Mouse (Mus musculus): ENCODE data around the gene Oas1a. TPM values are rescaled to one million over a fixed set of nuclear protein-coding genes. Genes with fewer than 3 reads are reported as not detected.
"Not testable (repeated sequence)": the region's sequence is repeated elsewhere in the genome, so short reads cannot be mapped to it uniquely, and the experiment has no call there.

Gene Oas1a
- total RNA-seq (2021), result not detected

DNA sequence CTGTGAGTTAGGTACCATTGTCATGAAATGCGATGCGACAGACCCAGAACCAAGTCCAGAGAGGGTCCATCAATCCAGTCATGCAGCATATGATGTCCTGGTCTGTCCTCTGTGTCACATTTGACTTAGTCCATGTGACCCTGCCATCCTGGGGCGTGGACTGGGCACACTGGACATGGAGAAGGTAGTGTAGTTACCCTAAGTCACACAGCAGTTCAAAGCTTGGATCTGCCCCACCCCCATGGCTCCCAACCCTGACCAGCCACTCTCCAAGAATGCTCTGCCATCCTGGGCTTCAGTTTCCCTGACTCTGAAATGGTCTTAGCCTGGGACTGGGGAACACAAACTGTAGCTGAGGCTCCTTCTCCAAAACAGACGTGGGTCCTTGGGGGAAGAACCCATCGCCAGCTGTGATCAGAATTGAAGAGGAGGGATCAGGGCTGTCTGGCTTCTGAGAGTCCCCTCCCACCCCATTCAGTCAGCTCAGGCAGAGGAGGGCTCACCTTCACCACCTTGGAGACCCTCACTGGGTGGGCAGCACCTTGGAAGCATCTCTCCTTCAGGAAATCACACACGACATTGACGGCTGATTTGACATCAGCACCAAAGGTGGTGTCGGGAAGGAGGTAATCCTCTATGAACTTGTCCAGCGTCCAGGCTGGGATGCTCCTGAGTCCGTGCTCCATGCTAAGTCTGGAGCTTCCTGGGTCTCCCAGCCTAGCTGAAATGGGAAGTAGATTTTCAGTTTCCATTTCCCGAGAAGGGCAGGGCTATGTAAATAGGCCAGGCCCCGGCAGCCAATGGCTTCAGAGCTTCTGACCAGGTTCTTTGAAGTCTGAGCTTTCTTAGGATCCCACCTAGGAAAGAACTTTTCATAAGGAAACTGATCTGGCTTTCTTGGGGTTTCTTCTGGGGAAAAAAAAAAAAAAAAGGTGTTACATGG is at the start of gene Oas1a:
Gene Oas1a (minus strand): TSS at position 731 of the 943 bp plus-strand sequence.
- not testable (repeated sequence) for DNase-seq

DNA sequence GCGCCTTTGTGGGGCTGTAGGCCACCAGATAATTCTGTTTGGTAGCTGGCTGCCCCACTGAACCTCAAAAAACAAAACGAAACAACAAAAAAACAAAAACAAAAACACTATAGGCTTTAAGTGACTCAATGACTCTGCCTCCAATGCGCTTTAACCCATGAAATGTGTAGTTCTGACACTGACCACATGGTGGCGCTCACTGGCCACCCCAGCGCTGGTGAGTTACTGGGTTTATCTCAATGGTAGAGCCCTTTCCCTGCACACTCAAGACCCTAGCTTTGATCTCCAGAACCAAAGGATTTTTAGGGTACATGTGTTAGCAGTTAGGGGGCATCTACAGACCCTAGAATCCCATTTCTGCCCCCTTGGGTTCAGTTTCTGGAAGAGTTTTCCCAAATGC is 46.7 kb upstream of the Oas1a start:
- DNase-seq, result peak in 1 of 2 experiments; percentile 54

- no peak for DNase-seq
These were observed 45.0 kb upstream of the Oas1a start for GRCm38 (mm10) chr5:120952242-120952770.

- peak; percentile 33 to 38 for DNase-seq
These were observed 34.8 kb upstream of the Oas1a start for GRCm38 (mm10) chr5:120942076-120942475.

GRCm38 (mm10) chr5:120938586-120938985 is 31.3 kb upstream of the Oas1a start:
- no peak for DNase-seq

- DNase-seq, result no peak
These were observed 30.5 kb upstream of the Oas1a start for GRCm38 (mm10) chr5:120937841-120938240.

GRCm38 (mm10) chr5:120933966-120934365 is 26.6 kb upstream of the Oas1a start:
- DNase-seq, result no peak

DNA sequence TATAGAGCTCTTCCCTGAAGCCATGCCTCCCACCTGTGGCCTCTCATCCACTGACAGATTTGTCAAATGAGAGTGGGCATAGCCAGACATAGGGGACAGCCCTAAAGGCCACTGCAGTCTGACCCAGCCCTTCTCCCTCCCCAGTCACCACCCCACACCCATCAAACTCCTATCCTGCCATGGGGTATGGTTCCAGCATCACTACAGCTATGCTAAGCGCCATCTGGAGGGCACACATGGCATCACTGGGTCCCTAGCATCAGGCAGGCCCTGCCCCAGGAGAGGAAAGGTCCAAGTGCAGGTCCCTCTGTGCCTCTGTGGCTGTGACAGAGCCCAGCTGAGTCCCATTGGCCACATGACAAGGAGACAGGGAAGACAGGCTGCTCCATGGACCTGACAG is 19.7 kb upstream of the Oas1a start:
- DNase-seq, result no peak

DNA sequence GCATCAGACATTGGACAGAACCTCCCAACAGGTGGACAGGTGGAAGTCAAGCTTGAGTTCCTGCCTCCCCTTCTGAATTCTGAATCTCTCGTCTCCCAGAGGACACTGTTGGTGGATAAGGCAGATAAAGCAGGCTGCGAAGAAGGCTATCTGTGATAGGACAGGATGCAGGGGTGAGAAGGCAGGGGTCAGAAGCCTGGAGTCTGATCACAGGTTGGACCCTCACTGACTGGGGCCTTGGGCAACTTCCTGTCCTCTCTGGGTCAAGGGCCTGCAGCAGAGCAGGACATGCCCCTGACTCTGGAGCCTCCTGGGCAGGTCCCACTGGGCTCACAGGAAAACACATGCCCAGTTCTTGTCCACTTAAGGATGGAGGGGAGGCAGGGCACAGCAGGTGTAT is 19.0 kb upstream of the Oas1a start:
- not testable (repeated sequence) for DNase-seq

DNA sequence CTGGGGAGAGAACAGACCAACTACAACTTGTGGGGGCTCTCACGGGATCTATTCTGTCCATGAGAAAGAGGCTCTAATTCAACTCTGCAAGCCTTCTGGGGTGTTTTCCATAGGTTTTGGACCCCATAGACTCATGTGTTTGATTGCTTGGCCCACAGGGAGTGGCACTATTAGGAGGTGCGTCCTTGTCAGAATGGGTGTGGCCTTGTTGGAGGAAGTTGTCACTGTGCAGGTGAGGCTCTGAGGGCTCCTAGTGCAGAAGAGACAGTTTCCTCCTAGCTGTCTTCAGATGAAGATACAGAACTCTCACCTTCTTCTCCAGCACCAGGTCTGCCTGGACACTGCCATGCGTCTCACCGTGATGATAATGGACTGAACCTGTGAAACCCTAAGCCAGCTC is 17.2 kb upstream of the Oas1a start:
- DNase-seq, result not testable (repeated sequence)

DNA sequence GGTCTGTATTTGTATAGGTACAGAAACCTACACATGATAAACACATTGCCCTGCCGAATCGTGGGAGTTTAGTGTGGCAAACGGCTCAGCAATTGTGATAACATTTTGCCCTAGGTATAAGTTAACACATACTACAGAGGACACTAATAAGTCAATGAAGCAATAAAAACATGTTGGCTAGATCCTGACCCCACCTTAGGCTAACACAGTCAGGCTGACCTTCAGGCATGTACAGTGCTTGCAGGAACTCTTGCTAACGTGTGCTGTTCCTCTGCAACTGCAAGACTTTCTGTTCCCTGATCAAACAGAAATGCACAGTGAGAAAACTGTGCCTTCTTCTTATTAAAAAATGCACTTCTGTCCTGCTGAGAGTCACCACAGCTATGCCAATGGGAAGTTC is 16.6 kb upstream of the Oas1a start:
- no peak for DNase-seq

- no peak for DNase-seq
These were observed 13.0 kb upstream of the Oas1a start for GRCm38 (mm10) chr5:120920296-120920695.

- not testable (repeated sequence) for DNase-seq
These were observed 12.0 kb upstream of the Oas1a start for GRCm38 (mm10) chr5:120919156-120919935.

GRCm38 (mm10) chr5:120914204-120914603 is 6.9 kb upstream of the Oas1a start, which contains the start of gene Oas1d:
Oas1d (plus strand) TSS chr5:120914536.
- not testable (repeated sequence) for DNase-seq

GRCm38 (mm10) chr5:120908196-120908920 is 1.0 kb upstream of the Oas1a start:
- DNase-seq, result no peak

DNA sequence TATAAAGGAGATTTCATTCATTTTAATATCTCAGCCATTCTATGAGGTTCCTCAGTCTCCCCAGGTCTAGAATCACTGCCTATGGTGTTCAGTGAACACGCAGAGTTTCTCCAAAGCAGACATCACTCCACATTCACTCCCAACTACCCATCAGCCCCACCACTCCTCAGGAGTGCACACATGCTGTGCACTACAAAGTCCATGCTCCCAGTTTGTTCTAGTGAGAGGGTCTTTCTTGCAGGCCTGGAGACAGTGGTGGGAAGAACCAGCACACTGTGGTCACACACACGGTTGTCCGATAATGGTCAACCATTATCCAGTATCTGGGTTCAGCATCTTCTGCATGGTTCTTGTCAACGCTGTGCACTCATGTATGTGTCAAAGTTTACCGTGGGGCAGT is 5.3 kb downstream of the Oas1a start:
- no peak for DNase-seq

- no peak for DNase-seq
These were observed 6.7 kb downstream of the Oas1a start for GRCm38 (mm10) chr5:120900666-120901065.

DNA sequence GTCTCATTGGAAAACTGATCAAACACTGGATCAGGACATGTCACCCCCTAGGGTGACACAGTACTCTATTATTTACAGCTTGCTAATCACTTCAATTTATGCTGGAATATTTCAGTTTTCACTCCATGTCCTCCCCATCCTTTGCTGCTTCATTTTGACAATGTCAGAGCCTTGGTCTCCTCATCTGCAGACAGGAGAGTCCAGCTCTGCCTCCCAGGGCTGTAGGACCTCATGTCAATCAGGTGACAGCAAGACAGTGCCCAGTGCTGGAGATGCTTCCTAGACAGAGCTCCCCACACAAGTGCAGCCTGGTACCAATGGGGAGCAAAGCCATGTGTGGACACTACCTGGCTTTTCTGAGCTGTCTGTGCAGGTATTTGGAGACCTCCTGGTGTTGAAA is 8.6 kb downstream of the Oas1a start:
- DNase-seq, result no peak

DNA sequence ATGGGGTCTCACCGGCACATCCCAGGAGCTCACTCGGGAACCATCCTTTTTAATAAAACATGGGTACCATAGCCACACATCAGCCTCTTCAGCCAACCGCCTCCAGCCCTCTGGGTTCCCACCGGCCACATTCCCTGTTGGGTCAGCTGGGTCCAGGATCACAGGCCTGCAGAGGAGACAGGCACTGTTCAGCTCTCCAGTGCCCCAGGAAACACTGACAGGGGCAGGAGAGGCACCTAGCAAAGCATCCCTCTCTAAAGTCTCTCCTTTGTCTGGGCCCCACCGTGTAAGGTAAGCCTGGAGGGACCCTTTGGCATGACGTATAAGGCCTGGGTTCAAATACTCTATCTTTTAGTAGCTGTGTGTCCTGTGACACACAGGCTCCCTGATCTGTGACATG is 9.0 kb downstream of the Oas1a start:
- no peak for DNase-seq

GRCm38 (mm10) chr5:120895231-120895900 is 12.0 kb downstream of the Oas1a start:
- no peak for DNase-seq

DNA sequence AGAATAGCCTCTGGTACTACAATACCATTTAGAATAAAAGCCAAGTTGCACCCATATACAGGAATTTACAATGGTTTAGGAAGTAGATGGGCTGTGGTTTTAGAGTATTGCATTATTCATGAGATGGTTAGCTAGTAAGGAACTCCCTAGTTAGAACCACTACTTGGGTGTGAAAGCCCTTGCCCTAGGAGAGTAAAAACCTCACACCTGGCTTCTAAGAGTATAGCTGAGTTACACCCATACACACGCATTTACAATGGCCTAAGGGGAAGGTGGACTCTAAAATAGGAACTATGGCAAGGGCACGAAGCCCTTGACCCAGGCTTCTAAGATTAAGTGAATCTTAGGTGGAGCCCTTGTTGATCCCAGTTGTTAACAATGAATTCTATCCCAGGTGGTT is 12.6 kb downstream of the Oas1a start:
- DNase-seq, result not testable (repeated sequence)

GRCm38 (mm10) chr5:120893866-120894265 is 13.5 kb downstream of the Oas1a start:
- not testable (repeated sequence) for DNase-seq

Measured in layer of hippocampus, postnatal 36 days (tissue).